Mouse (Mus musculus) midbrain, postnatal 0 days (tissue): ENCODE results near the gene Lmx1a. TPM values are rescaled to one million over a fixed set of nuclear protein-coding genes. Genes with fewer than 3 reads are reported as not detected.

Source experiments
- ATAC-seq: fragments of 200-750 bp; cut with Nextera tagmentation; 2 replicates; pipeline ENCODE4 v1.8.0; 2017; ENCODE audit warnings: moderate number of reproducible peaks, mild to moderate bottlenecking, moderate TSS enrichment, moderate library complexity; ENCODE audit not compliant: low FRiP score
- DNase-seq: peaks from one replicate; pipeline ENCODE4 v3.0.0-alpha.2; 2015; ENCODE audit warnings: low spot score
- H3K27ac ChIP-seq: fragments of 300-500 bp; sonication (generic); 2 replicates; pipeline ENCODE4 v1.5.1; 2014; ENCODE audit warnings: low read depth, mild to moderate bottlenecking, low read length, mixed read lengths
- H3K27me3 ChIP-seq: fragments of 300-500 bp; sonication (generic); 2 replicates; pipeline ENCODE4 v1.6.1; 2014; ENCODE audit warnings: low read length, control low read depth, mixed read lengths; ENCODE audit not compliant: insufficient read depth
- H3K36me3 ChIP-seq: fragments of 300-500 bp; sonication (generic); 2 replicates; pipeline ENCODE4 v1.6.1; 2014; ENCODE audit warnings: low read length, control low read depth, mixed read lengths; ENCODE audit not compliant: insufficient read depth
- H3K4me1 ChIP-seq: fragments of 300-500 bp; sonication (generic); 2 replicates; pipeline ENCODE4 v1.6.1; 2014; ENCODE audit warnings: mild to moderate bottlenecking, control low read depth, antibody characterized with exemption, low read length, mixed read lengths; ENCODE audit not compliant: insufficient read depth
- H3K4me2 ChIP-seq: fragments of 300-500 bp; sonication (generic); 2 replicates; pipeline ENCODE4 v1.6.1; 2014; ENCODE audit warnings: low read depth, mild to moderate bottlenecking, low read length, mixed read lengths; ENCODE audit not compliant: poor library complexity, severe bottlenecking
- H3K4me3 ChIP-seq: fragments of 300-500 bp; sonication (generic); 2 replicates; pipeline ENCODE4 v1.5.1; 2014; ENCODE audit warnings: low read depth, mild to moderate bottlenecking, low read length, moderate library complexity
- H3K9ac ChIP-seq: fragments of 300-500 bp; sonication (generic); replicated peaks from 2 replicates; pipeline ENCODE4 v1.6.1; 2014; ENCODE audit warnings: mild to moderate bottlenecking, low read length, moderate library complexity, mixed read lengths; ENCODE audit not compliant: poor library complexity, severe bottlenecking
- H3K9me3 ChIP-seq: fragments of 300-500 bp; sonication (generic); 2 replicates; pipeline ENCODE4 v1.6.1; 2016; ENCODE audit warnings: low read length, control low read depth
- CTCF ChIP-seq: IDR thresholded peaks from 2 replicates; pipeline ENCODE4 v1.5.1; 2016; ENCODE audit warnings: antibody characterized with exemption, mild to moderate bottlenecking
- WGBS: fragments of 180-500 bp; shearing (Covaris S2); extraction: QIAGEN DNeasy Blood & Tissue Kit; methylation state at CpG from one replicate; pipeline ENCODE4 v1.1.7; 2014; 5-methylcytosine and 5-hydroxymethylcytosine counted together
- polyA plus RNA-seq: library from polyadenylated mRNA; unstranded; fragments of >200 nt; fragmentation: Nextera tagmentation; extraction: Ambion mirVana; gene quantifications from 2 replicates; pipeline ENCODE4 v1.2.1, GENCODE M21; 2015
- total RNA-seq: library from RNA; depleted of rRNA; stranded (reverse); fragments of >200 nt; gene quantifications from 2 replicates; pipeline ENCODE4 v1.2.3, GENCODE M21; 2014; rRNA removed

Gene Lmx1a
- total and polyA plus RNA-seq, 2 experiments from 2014 or later: 3.2 to 6.3 TPM

DNA sequence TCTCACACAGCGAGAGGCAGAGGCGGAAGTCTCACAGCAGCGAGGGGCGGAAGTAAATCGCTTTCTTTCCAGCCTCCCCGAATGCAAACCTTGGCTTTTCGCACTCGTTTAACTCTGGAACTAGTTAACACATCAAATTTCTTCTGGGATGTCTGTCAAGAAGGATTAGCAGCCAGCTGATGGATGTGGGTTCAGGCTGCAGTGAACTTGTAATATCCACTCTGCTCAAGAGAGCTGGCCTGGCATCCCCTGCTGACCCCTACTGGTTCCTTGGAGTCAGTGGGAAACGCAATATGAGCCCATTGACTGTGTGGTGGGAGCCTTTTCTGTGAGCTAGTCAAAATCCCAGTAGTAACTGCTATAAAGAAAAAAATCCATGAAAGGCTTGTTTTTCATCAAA, 199.8 kb downstream of the Lmx1a start:
- Histone ChIP-seq H3K4me2 (peak overlapping the region; percentile 24), H3K36me3 (no peaks in the 10 kb centered on the region), H3K27me3 (no peaks in the 10 kb centered on the region), H3K4me1 (no peaks in the 10 kb centered on the region), H3K9ac (no peak overlapping the region), H3K27ac (no peak overlapping the region), H3K9me3 (no peaks in the 10 kb centered on the region), H3K4me3 (no peak overlapping the region)
- WGBS: 17% methylated on average over 9 of the region's 9 CpGs
- peak; percentile 72 for DNase-seq
- ATAC-seq: no peak
- TF ChIP-seq CTCF: peak; percentile 75

DNA sequence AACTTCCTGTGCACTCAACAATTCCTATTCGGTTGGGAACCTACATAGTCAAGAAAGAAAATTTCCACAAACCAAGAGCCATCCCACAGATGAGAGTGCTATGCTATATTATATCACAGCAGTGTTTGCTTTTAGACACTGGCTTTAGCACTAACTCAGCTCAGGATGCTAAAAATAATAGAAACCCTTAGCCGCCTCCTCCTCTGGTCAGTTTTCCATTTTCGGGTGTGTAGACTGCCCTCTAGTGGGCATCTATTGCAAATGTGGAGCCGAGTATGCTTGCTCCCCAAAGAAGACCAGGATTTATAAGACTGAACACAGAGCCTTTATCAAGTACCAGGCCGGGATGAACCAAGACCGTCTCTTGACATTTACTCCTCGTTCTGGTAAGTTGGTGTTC, 207.2 kb downstream of the Lmx1a start:
- Histone ChIP-seq H3K4me2 (no peak overlapping the region), H3K27me3 (no peaks in the 10 kb centered on the region), H3K9ac (no peak overlapping the region), H3K27ac (no peak overlapping the region), H3K9me3 (no peaks in the 10 kb centered on the region), H3K36me3 (no peaks in the 10 kb centered on the region), H3K4me3 (no peak overlapping the region), H3K4me1 (no peaks in the 10 kb centered on the region)
- WGBS: 31% methylated on average over 7 of the region's 7 CpGs
- peak; percentile 79 for DNase-seq
- TF ChIP-seq CTCF: peak; percentile 87
- ATAC-seq: peak; percentile 41; the same call in 1 of the 2 replicates

Other genes with a start within 250 kb of the Lmx1a start
- gene Lrrc52, start 222.5 kb upstream of the Lmx1a start, total RNA-seq: not detected in 2 replicates
- gene Lrrc52, start 222.5 kb upstream of the Lmx1a start, polyA plus RNA-seq: 0.15 TPM in 1 of 2 replicates, not detected in the other
- 11.2 and 11.4 TPM in 2 replicates for gene Rxrg, start 90.9 kb upstream of the Lmx1a start, total RNA-seq
- 12.8 and 13.8 TPM in 2 replicates for gene Rxrg, start 90.9 kb upstream of the Lmx1a start, polyA plus RNA-seq